Mouse (Mus musculus) cerebellum, postnatal 14 days (tissue): ENCODE measurements at regions not wholly inside any gene's neighbourhood (a gene's known extent, or its start where the extent isn't known, plus 50 kb on each side); places are given as distances from the start of the nearest gene placed in this dataset.

Source experiments
- DNase-seq, 2 experiments: peaks; one replicate each; pipeline ENCODE4 v3.0.0; 2021; ENCODE audit warnings: mixed read lengths in 2 of 2

GRCm38 (mm10) chr2:144123395-144124034, 90.7 kb downstream of the Banf2 start:
- no peak for DNase-seq

DNA sequence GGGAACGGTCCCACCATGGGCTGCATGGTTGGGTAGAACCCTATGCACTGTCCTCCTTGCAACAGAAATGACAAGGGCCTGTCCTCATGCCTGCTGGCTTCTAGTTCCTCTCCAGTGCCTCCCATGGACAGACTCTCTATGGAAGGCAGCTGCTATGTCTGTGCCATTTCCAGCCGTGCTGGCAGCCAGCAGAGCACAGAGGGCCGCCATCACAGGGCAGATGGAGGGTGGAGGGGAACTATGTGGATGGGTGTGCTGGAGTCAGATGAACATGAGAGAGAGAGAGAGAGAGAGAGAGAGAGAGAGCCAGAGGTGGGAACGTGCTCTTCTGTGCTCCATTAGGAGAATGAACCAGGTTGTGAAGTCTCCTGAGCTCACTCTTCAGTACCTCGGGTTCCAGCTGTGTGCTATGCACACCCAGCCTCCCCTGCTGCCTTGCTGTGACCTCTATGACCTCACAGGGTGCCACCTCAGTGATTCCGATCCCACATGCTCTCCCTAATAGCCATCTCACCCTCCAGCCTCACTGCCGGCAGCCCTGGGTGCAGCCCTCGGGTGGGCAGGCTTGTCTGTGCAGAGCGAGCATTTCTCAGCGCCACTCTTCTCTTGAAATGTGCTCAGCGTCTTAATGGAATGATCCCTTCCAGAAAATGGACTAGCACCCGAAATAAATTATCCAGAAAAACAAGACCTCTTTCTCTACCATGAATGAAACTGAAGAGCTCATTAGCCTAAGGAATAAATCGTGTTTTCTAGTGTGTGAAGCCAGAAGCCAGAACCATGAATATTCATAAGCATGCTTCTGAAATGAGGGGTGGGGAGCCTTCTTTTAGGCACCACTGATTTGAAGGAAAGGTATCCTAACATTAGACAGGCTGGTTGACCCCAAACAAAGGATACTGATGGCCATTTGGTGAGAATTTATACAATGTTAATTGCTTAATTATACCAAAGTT, 94.5 kb downstream of the Banf2 start:
- peak in 1 of 2 experiments; percentile 23 for DNase-seq

DNA sequence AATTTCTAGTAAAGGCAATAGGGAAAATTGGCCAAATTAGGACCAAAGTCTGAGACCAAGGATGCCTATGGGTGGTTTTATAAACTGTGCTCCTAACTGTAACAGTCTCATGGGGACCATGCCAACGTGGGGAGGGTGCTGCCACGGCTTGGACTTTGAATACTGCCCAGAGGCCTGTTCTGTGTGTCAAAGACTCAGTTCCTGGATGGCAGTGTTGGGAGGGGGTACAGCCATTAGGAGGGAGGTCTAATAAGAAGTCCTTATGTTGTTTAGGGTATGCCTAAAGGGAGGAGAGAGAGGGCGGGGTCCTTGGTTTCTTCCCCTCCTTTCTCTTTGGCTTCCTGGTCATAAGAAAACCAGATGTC, 95.2 kb downstream of the Banf2 start:
- no peak for DNase-seq

DNA sequence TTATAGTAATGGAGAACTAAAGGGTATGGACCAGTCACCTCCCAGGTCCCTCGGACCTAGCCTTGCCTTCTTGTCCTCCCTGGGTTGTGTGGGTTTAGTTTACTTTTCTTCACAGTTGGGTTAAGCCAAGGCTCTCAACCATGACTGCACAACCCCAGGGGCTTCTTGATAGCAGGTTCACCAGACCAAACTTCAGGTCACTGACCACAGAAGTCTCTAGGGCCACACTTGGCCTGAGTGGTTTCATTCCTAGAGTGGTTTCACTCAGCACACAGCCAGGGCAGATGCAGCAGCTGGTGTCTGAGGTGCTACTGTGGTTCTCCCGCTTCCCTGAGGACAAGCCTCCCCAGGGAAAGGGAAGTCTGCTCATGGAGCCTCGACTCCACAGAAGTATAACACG, 95.7 kb downstream of the Banf2 start:
- no peak for DNase-seq

- DNase-seq = no peak
Measured at GRCm38 (mm10) chr2:144133806-144134574, 101.1 kb downstream of the Banf2 start.

GRCm38 (mm10) chr2:144134575-144134958, 101.7 kb downstream of the Banf2 start:
- DNase-seq = peak in 1 of 2 experiments; percentile 32

DNA sequence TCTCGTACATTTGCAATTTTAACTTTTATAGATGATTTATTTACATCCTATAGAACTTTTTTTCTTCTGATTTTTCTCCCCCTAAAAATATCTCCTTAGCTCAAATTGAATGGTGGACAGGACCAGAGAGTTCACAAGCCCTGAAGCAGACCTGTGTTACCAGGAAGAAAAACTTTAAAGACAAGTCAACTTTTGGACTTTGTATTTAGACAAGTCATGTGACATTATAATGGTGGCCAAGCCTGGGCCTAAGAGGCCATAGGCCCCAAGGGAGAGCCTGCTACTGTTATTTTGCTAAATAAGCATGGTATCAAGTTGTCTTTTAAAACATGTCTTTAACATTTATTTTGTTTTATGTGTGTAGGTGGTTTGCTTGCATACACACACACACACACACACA, 102.7 kb downstream of the Banf2 start:
- DNase-seq = no peak

DNA sequence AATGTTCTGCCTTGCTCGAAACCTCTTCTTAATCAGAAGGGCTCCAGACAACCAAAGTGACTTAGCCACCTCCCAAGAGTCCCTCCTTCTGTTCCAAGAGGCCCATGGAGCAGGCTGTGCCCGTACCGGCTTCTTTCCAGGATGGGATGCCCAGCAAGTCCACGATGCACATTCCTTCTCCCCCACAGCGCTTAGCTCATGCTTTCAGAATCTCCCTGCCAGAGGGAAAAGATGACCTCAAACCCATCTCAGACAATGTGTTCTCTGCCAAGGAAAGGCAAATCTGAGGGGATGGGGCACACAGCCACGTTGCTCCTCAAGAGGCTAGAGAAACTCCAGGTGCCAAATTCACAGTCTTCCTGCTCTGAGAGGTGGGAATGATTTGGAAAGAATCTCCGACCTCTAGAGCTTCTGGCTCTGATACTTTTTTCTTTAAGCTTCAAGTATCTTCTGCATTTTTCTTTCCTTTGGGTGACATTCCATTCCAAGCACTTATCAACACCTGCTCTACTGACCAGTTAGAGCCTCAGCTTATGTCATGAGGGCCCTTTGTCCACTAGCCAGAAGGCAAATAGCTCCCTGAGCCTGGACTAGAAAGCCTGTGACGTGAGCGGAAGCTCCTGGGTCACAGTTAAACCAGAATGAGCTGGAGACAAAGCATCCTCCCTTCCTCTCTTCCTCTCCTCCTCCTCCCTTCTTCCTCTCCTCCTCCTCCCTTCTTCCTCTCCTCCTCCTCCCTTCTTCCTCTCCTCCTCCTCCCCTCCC, 110.9 kb downstream of the Banf2 start:
- DNase-seq = peak; percentile 39 to 61

DNA sequence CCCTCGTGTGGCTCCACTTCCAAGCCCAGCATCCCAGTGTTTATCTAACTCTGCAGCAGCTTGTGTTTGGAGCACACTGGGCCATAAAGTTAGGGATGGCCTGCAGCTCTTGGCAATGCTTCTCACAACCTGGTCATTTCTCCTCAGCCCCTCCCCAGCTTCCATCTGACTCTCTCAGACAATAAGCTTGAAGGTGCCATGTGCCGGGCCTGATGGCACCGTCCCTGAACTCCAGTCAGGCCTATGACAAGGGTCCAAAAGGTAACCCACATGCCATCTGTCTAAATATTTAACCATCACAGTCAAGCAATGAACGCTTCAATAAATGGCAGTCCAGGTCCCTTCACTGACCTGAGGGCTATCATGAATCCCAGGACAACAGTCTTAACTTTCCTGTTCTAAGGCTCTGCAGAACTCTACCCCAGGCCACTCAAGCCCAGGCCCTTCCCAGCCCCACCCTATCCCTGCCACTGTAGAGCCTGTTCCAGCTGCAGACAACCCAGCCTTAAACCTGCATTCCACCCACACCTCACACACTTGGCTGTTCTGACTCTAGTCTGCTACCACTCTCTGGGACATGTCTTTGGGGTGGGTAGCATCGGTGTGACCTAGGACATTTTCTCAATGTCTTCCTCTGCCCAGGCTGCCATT, 111.8 kb downstream of the Banf2 start:
- DNase-seq = peak; percentile 67 to 79

DNA sequence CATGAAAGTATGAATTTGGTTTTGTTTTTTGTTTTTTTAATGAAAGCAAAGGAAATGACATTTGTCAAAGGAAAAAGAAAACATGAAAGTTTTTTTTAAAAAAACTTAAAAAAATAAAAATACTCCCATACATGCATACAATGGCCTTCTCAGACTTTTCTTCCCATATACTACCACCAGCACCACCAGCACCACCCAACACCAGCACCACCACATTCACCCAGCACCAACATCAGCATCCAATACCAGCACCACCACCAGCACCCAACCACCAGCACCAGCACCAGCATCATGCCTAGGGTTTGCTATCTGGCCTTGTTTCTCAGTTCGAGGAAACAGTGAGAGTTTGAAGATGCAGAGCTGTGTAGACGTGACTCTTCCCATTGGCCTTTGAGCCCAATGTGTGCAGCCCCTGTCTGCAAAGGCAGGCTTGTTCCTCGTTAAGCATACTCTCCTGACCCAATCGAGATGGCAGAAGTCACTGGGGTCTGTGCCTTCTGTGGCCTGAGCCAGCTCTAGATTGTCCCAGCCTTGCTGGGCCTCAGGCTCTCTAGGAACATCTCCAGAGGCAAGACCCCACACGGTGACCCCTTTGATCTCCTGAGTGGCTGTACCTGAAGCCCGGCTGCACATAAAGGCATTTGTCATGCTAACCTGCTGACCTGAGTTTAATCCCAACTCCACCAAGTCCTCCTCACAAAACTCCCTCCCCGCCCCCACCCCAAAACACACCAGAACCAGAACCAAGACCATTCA, 113.8 kb upstream of the Mgme1 start:
- no peak for DNase-seq

DNA sequence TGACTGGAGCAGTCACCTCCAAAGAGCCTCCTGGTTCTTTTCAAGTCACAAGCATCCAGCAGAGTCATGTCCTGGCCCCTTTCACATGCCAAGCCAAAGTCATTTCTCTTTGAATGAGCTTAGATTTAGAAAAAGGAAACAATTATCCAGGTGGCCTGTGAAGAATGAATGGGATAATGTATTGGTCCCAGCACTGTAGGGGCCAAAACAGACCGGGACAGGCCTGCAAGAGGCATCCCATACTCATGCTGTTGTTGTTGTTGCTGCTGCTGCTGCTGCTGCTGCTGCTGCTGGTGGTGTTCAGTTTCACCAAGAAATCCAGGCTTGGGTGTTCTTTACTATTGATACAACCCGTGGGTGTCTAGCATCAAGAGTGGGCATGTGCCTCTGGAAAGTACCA, 113.1 kb upstream of the Mgme1 start:
- DNase-seq = no peak

DNA sequence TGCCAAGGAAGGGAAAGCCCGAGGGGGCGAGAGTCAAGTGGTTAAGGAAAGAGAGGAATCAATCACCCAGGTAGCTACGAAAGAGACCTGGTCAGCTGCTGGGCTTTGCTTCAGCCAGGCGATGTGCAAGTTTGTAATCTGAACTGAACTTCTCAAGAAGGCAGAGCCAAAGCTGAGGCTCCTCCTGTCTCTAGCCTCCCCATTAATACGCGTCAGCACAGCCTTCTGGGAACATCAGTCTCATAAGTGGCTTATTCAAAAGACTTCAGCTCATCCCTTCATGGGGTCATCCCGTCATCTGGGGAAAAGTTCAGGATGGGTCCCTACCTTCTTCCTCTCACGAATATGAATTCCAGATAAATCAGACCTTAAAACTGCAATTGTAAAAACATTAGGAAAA, 112.2 kb upstream of the Mgme1 start:
- no peak for DNase-seq

- no peak for DNase-seq
Measured at GRCm38 (mm10) chr2:144159854-144160331, 110.6 kb upstream of the Mgme1 start.

GRCm38 (mm10) chr2:144160434-144160833, 110.0 kb upstream of the Mgme1 start:
- DNase-seq = peak in 1 of 2 experiments; percentile 17

DNA sequence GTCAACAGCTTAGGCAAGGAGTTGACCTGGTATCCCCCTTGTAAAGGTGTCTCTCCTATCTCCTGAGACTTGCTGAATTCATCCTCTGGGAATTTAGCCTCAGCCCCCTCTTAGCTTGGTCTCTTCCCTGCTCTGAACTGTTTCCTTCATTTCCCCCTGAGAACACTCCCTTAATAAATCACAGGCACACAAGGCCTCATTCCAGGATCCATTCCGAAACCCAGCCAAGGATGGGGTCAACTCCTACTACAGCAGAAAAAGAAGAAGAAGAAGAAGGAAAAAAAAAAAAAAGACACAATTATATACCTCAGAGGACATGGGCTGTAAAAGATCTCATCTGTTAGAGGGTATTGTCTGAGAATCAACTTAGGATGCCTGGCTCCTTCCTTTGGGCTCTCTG, 108.6 kb upstream of the Mgme1 start:
- DNase-seq = no peak

DNA sequence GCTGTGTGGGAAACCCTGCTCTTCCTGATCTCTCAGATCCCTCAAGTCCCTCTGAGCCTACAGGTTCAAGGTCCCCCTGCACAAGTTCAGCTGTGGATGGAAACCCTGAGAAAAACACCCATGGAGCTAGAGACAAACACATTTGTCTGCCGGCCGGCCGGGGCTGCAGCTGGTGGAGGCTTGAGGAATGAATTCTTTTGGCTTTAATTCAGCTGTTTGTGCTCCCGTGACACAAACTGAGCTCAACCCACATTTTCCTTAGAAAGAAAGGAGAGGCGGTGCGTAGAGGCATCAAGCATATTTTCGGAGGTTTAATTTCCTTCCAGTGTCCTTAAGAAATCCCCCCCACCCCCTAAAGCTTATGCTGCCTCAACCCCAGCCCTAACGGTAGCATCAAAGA, 106.4 kb upstream of the Mgme1 start:
- DNase-seq = peak; percentile 39 to 40

- peak; percentile 80 to 82 for DNase-seq
Measured at GRCm38 (mm10) chr2:144164986-144165821, 105.3 kb upstream of the Mgme1 start.

- no peak for DNase-seq
Measured at GRCm38 (mm10) chr2:144166102-144166750, 104.2 kb upstream of the Mgme1 start.

- no peak for DNase-seq
Measured at GRCm38 (mm10) chr2:144169576-144170178, 100.8 kb upstream of the Mgme1 start.
